Mouse (Mus musculus) C2C12 (cell line): ENCODE measurements at regions not wholly inside any gene's neighbourhood (a gene's known extent, or its start where the extent isn't known, plus 50 kb on each side); places are given as distances from the start of the nearest gene placed in this dataset.

ENCODE experiments used
- CEBPB ChIP-seq: IDR thresholded peaks from one replicate; pipeline ENCODE4 v1.6.1; 2011; ENCODE audit warnings: low read depth, mild to moderate bottlenecking, control low read depth, moderate library complexity
- CTCF ChIP-seq: IDR thresholded peaks from one replicate; pipeline ENCODE4 v1.5.1; 2011; ENCODE audit not compliant: control insufficient read depth, insufficient read depth, insufficient read length
- MYOD1 ChIP-seq: IDR thresholded peaks from one replicate; pipeline ENCODE4 v1.6.1; 2011; ENCODE audit warnings: low read depth; ENCODE audit not compliant: control insufficient read depth, insufficient read length

DNA sequence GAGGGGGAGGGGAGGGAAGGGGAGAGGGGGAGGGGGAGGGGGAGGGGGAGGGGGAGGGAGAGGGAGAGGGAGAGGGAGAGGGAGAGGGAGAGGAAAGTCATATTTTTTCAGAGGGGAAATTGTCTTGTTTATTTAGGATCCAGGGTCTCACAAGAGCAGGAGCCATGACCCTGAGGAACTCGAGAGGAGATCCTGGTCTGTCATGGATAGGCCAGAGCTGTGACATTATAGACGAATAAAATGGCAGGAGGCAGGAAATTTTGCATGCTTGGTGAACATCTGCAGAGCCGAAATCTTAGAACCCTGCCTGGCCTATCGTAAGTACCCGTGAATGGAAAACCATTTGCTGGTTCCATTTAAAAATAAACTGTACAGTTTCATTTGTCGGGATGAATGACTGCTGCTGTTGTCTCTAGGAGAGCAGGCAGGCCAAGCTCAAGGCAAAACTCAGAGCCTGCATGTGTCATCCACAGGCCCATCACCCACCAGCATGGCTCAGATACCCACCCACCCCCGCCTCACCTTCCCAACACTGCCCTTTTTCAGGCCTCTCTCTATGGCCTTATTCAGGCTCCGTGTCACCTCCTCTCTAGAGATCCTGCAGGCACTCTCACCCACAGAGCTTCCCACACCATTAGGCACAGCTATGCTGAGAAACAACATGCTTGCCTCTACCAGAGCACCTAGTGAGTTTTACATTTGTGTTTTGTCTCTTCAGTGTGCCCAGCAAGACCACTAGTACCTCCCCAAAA is 184.7 kb downstream of the Lmo4 start:
- TF ChIP-seq CTCF (no peak), CEBPB (no peak), MYOD1 (no peak)
